Mouse (Mus musculus) megakaryocyte progenitor cell, adult 5-6 weeks (primary cell): ENCODE measurements around the gene Actb. TPM values are rescaled to one million over a fixed set of nuclear protein-coding genes. Genes with fewer than 3 reads are reported as not detected.

Experiments used
- ATAC-seq: replicated peaks from 2 replicates; pipeline ENCODE4 v1.8.0; 2016; ENCODE audit warnings: mild to moderate bottlenecking, moderate TSS enrichment, inconsistent platforms; ENCODE audit not compliant: poor library complexity
- total RNA-seq, 2 experiments: library from RNA; stranded (forward) in 1 of 2; stranded (reverse) in 1 of 2; fragments of 157-497, 149-512 nt in 1 of 2; fragments of 200-1000 nt in 1 of 2; gene quantifications; 2 replicates each; pipeline versions ENCODE4 v1.2.3 to v1.2.4; 2015 to 2017

The Actb gene
- total RNA-seq (2015) (5,014 and 5,318 TPM in 2 replicates), total RNA-seq (2017) (3,372 and 3,558 TPM in 2 replicates)

- peak; percentile 55 for ATAC-seq
These were observed at the start of gene Actb for GRCm38 (mm10) chr5:142906532-142907047. TSS of gene Actb (minus strand) at chr5:142906754.

- no peak for ATAC-seq
These were observed 47.1 kb upstream of the Actb start for GRCm38 (mm10) chr5:142953641-142954040.

- no peak for ATAC-seq
These were observed 43.9 kb upstream of the Actb start for GRCm38 (mm10) chr5:142950405-142950804.

- no peak for ATAC-seq
These were observed 43.0 kb upstream of the Actb start for GRCm38 (mm10) chr5:142949580-142949979.

GRCm38 (mm10) chr5:142947460-142947859 is 40.9 kb upstream of the Actb start:
- ATAC-seq: no peak

- no peak for ATAC-seq
These were observed 38.6 kb upstream of the Actb start for GRCm38 (mm10) chr5:142944979-142945682.

GRCm38 (mm10) chr5:142940393-142940792 is 33.8 kb upstream of the Actb start:
- ATAC-seq: no peak

GRCm38 (mm10) chr5:142937956-142938727 is 31.6 kb upstream of the Actb start:
- ATAC-seq: peak; percentile 84

- peak; percentile 71 for ATAC-seq
These were observed 29.8 kb upstream of the Actb start for GRCm38 (mm10) chr5:142936336-142936719.

- ATAC-seq: peak; percentile 59
These were observed 29.2 kb upstream of the Actb start for GRCm38 (mm10) chr5:142935642-142936335.

- no peak for ATAC-seq
These were observed 26.2 kb upstream of the Actb start for GRCm38 (mm10) chr5:142932731-142933130.

GRCm38 (mm10) chr5:142932084-142932685 is 25.6 kb upstream of the Actb start:
- ATAC-seq: peak; percentile 73

- ATAC-seq: no peak
These were observed 24.7 kb upstream of the Actb start for GRCm38 (mm10) chr5:142931241-142931745.

GRCm38 (mm10) chr5:142929400-142929752 is 22.8 kb upstream of the Actb start:
- 0 out of 2 replicates have a peak, but pooled peaks have one; percentile 1 for ATAC-seq

GRCm38 (mm10) chr5:142928749-142929399 is 22.3 kb upstream of the Actb start:
- peak; percentile 71 for ATAC-seq

GRCm38 (mm10) chr5:142927341-142927930 is 20.9 kb upstream of the Actb start:
- ATAC-seq: no peak

GRCm38 (mm10) chr5:142926940-142927228 is 20.3 kb upstream of the Actb start:
- no peak for ATAC-seq

GRCm38 (mm10) chr5:142926204-142926939 is 19.8 kb upstream of the Actb start:
- ATAC-seq: peak; percentile 58

- no peak for ATAC-seq
These were observed 17.9 kb upstream of the Actb start for GRCm38 (mm10) chr5:142924336-142924959.
